10 mouse cellular contexts compared by ENCODE assay signal in the genomic region with DNA sequence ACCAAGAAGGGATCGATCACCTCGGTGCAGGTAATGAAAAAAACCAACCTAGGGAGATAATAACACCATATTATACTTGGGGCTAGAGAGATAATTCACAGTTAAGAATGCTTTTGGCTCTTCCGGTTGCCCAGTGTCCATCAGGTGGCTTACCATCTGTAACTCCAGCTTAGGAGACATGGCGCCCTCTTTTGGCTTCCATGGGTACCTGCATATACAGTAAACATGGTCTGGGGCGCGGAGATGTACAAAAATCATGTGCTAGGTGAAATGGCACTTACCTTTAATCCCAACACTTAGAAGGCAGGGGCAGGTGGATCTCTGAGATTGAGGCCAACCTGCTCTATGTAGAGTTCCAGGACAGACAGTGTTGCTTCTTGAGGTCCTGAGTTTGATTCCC. TPM values are rescaled to one million over a fixed set of nuclear protein-coding genes. Genes with fewer than 3 reads are reported as not detected.
DNase-seq lines count a peak whose midpoint lies in the region; ATAC-seq and TF ChIP-seq lines count a peak whose summit lies in the region.
"Had no signal": no experiment of that assay in that cellular context is flagged by ENCODE, and none has a peak within 500 bp of the region (broad histone marks: within the 10 kb centered on the region; RNA-seq: fewer than 3 reads in every experiment).

No protein-coding gene starts in this region.

- H3K27ac ChIP-seq in limb, embryonic 14.5 days (replicated peaks; ENCODE audit: low read depth, low read length) = no peak overlapping the region
- no peak overlapping the region for H3K27ac ChIP-seq in limb, embryonic 10.5 days
- peak overlapping the region; percentile 30; the same call in 1 of the 2 replicates for H3K27ac ChIP-seq in liver, embryonic 12.5 days
- H3K27ac ChIP-seq: midbrain, embryonic 12.5 days had no signal

- no peaks in the 10 kb centered on the region for H3K9me3 ChIP-seq in limb, embryonic 14.5 days (ENCODE audit: control insufficient read depth, low read length)
- no peaks in the 10 kb centered on the region for H3K9me3 ChIP-seq in limb, embryonic 10.5 days (replicated peaks)
- H3K9me3 ChIP-seq in liver, embryonic 12.5 days (replicated peaks) = no peaks in the 10 kb centered on the region
- H3K9me3 ChIP-seq: midbrain, embryonic 12.5 days had no signal

- DNase-seq in cerebellum, adult 11-12 months = peak; percentile 39
- peak; percentile 26 for DNase-seq in limb, embryonic 14.5 days (ENCODE audit: low spot score)
- DNase-seq in limb, embryonic 10.5 days (ENCODE audit: low spot score) = no peak
- DNase-seq in c-Kit-positive CD71-positive TER-119-negative erythroid progenitor cells, embryonic 14.5 days (ENCODE audit: low read depth) = peak; percentile 40
- no peak for DNase-seq in layer of hippocampus, postnatal 36 days
- no peak for DNase-seq in frontal cortex, postnatal 25 days (ENCODE audit: low spot score in 2 of 2)

- H3K4me3 ChIP-seq in limb, embryonic 14.5 days (replicated peaks; ENCODE audit: low read length) = no peak overlapping the region; the same call in 1 of the 2 replicates
- H3K4me3 ChIP-seq in limb, embryonic 10.5 days = no peak overlapping the region
- H3K4me3 ChIP-seq in liver, embryonic 12.5 days = no peak overlapping the region

- no peak overlapping the region for H3K9ac ChIP-seq in limb, embryonic 14.5 days (ENCODE audit: low read depth, low read length, severe bottlenecking)
- H3K9ac ChIP-seq in liver, embryonic 12.5 days = peak overlapping the region; percentile 31; the same call in 1 of the 2 replicates
- H3K9ac ChIP-seq: midbrain, embryonic 12.5 days had no signal

- ATAC-seq in cerebellum, adult (ENCODE audit: insufficient number of reproducible peaks, low FRiP score, low TSS enrichment) = no peak
- no peak for ATAC-seq in limb, embryonic 14.5 days (ENCODE audit: low FRiP score, low read depth)
- no peak for ATAC-seq in liver, embryonic 12.5 days
- ATAC-seq: Patski had no signal

- H3K4me2 ChIP-seq in limb, embryonic 14.5 days (replicated peaks; ENCODE audit: low read depth, low read length, severe bottlenecking) = no peak overlapping the region
- no peak overlapping the region for H3K4me2 ChIP-seq in liver, embryonic 12.5 days
- H3K4me2 ChIP-seq: midbrain, embryonic 12.5 days had no signal

- H3K36me3 ChIP-seq in limb, embryonic 14.5 days (ENCODE audit: control insufficient read depth, insufficient read depth, low read length) = peaks cover 68% of the 10 kb centered on the region
- peaks cover 75% of the 10 kb centered on the region for H3K36me3 ChIP-seq in limb, embryonic 10.5 days
- H3K36me3 ChIP-seq in liver, embryonic 12.5 days = peaks cover 66% of the 10 kb centered on the region

- no peaks in the 10 kb centered on the region for H3K27me3 ChIP-seq in limb, embryonic 14.5 days (ENCODE audit: control insufficient read depth, insufficient read depth, low read length)
- H3K27me3 ChIP-seq in limb, embryonic 10.5 days (ENCODE audit: low read depth, poor library complexity, severe bottlenecking) = no peaks in the 10 kb centered on the region
- no peaks in the 10 kb centered on the region for H3K27me3 ChIP-seq in liver, embryonic 12.5 days (replicated peaks)
- H3K27me3 ChIP-seq: midbrain, embryonic 12.5 days; Patski had no signal

- 79% methylated on average over 6 of the region's 6 CpGs for WGBS in limb, embryonic 14.5 days
- 86% methylated on average over 6 of the region's 6 CpGs for WGBS in limb, embryonic 10.5 days
- 67% methylated on average over 6 of the region's 6 CpGs for WGBS in liver, embryonic 12.5 days (ENCODE audit: insufficient replicate concordance)

- H3K4me1 ChIP-seq in limb, embryonic 14.5 days (ENCODE audit: control insufficient read depth, insufficient read depth, low read length) = peaks cover 11% of the 10 kb centered on the region
- peaks cover 23% of the 10 kb centered on the region for H3K4me1 ChIP-seq in limb, embryonic 10.5 days
- H3K4me1 ChIP-seq in liver, embryonic 12.5 days = peaks cover 76% of the 10 kb centered on the region

- TF ChIP-seq POLR2A in limb, embryonic 14.5 days (IDR thresholded peaks at IDR 0.05; ENCODE audit: borderline replicate concordance, extremely low read depth, insufficient read depth, insufficient read length) = no peak

RNA-seq across cellular contexts. Expression of gene Atp5b, which starts 3.3 kb away (rescaled TPM):
- polyA plus RNA-seq in limb, embryonic 14.5 days (2012; rRNA removed) = 1,269 and 2,071 TPM in 2 replicates
- polyA plus RNA-seq in limb, embryonic 14.5 days (2014; fragmentation: Nextera tagmentation; extraction: Ambion mirVana) = 1,908 and 2,011 TPM in 2 replicates
- 2,336 and 2,543 TPM in 2 replicates for polyA plus RNA-seq in limb, embryonic 10.5 days (2016; fragmentation: Nextera tagmentation; extraction: Ambion mirVana)
- 2,130 and 2,180 TPM in 2 replicates for polyA plus RNA-seq in liver, embryonic 12.5 days (2016; fragmentation: Nextera tagmentation; extraction: Ambion mirVana)
- total RNA-seq in layer of hippocampus, postnatal 36 days (2021) = 1,000 to 10,000 TPM; 1,628 to 1,744 TPM

RNA-seq across cellular contexts. Expression of gene Baz2a, which starts 5.0 kb away (rescaled TPM):
- polyA plus RNA-seq in limb, embryonic 14.5 days (2012; rRNA removed) = 28.3 and 31.1 TPM in 2 replicates
- polyA plus RNA-seq in limb, embryonic 14.5 days (2014; fragmentation: Nextera tagmentation; extraction: Ambion mirVana) = 17.5 and 18.2 TPM in 2 replicates
- polyA plus RNA-seq in limb, embryonic 10.5 days (2016; fragmentation: Nextera tagmentation; extraction: Ambion mirVana) = 12.3 and 14.4 TPM in 2 replicates
- 8.0 and 8.6 TPM in 2 replicates for polyA plus RNA-seq in liver, embryonic 12.5 days (2016; fragmentation: Nextera tagmentation; extraction: Ambion mirVana)
- 10 to 100 TPM; 39.9 to 46.8 TPM for total RNA-seq in layer of hippocampus, postnatal 36 days (2021)

RNA-seq across cellular contexts. Expression of gene Ptges3, which starts 27.6 kb away (rescaled TPM):
- polyA plus RNA-seq in limb, embryonic 14.5 days (2012; rRNA removed) = 78.0 and 93.0 TPM in 2 replicates
- 450 and 461 TPM in 2 replicates for polyA plus RNA-seq in limb, embryonic 14.5 days (2014; fragmentation: Nextera tagmentation; extraction: Ambion mirVana)
- polyA plus RNA-seq in limb, embryonic 10.5 days (2016; fragmentation: Nextera tagmentation; extraction: Ambion mirVana) = 668 and 708 TPM in 2 replicates
- 406 and 407 TPM in 2 replicates for polyA plus RNA-seq in liver, embryonic 12.5 days (2016; fragmentation: Nextera tagmentation; extraction: Ambion mirVana)
- total RNA-seq in layer of hippocampus, postnatal 36 days (2021) = 100 to 1,000 TPM; 155 to 157 TPM

RNA-seq across cellular contexts. Expression of gene Naca, which starts 51.0 kb away (rescaled TPM):
- polyA plus RNA-seq in limb, embryonic 14.5 days (2012; rRNA removed) = 362 and 554 TPM in 2 replicates
- 844 and 893 TPM in 2 replicates for polyA plus RNA-seq in limb, embryonic 14.5 days (2014; fragmentation: Nextera tagmentation; extraction: Ambion mirVana)
- 898 and 1,037 TPM in 2 replicates for polyA plus RNA-seq in limb, embryonic 10.5 days (2016; fragmentation: Nextera tagmentation; extraction: Ambion mirVana)
- polyA plus RNA-seq in liver, embryonic 12.5 days (2016; fragmentation: Nextera tagmentation; extraction: Ambion mirVana) = 666 and 682 TPM in 2 replicates
- total RNA-seq in layer of hippocampus, postnatal 36 days (2021) = 100 to 1,000 TPM; 338 to 342 TPM

Comparison
In these comparisons a context has a peak if more than half of its experiments do, and no peak if none do; other contexts are left out.
1. DNase-seq: peak in cerebellum, adult 11-12 months (single experiment), limb, embryonic 14.5 days (single experiment) and c-Kit-positive CD71-positive TER-119-negative erythroid progenitor cells, embryonic 14.5 days (single experiment); none in limb, embryonic 10.5 days (single experiment), layer of hippocampus, postnatal 36 days (0 of 2) and frontal cortex, postnatal 25 days (0 of 2).